Mouse (Mus musculus) layer of hippocampus, postnatal 25 days (tissue): ENCODE data around the gene Cyp2d10. TPM values are rescaled to one million over a fixed set of nuclear protein-coding genes. Genes with fewer than 3 reads are reported as not detected.
"Not testable (repeated sequence)": the region's sequence is repeated elsewhere in the genome, so short reads cannot be mapped to it uniquely, and the experiment has no call there.

ENCODE experiments used
- DNase-seq, 2 experiments: peaks; one replicate each; pipeline ENCODE4 v3.0.0; 2022; ENCODE audit warnings: mixed read lengths in 2 of 2, low spot score in 1 of 2; ENCODE audit errors: extremely low spot score in 1 of 2
- total RNA-seq, 2 experiments: library from RNA; stranded (reverse); gene quantifications; 2 replicates each; pipeline ENCODE4 v1.2.3; 2021

Cyp2d10 gene
- total RNA-seq, result not detected

GRCm38 (mm10) chr15:82406981-82407380 is at the start of gene Cyp2d10:
Cyp2d10 (minus strand) TSS chr15:82407195.
- DNase-seq, result no peak

DNA sequence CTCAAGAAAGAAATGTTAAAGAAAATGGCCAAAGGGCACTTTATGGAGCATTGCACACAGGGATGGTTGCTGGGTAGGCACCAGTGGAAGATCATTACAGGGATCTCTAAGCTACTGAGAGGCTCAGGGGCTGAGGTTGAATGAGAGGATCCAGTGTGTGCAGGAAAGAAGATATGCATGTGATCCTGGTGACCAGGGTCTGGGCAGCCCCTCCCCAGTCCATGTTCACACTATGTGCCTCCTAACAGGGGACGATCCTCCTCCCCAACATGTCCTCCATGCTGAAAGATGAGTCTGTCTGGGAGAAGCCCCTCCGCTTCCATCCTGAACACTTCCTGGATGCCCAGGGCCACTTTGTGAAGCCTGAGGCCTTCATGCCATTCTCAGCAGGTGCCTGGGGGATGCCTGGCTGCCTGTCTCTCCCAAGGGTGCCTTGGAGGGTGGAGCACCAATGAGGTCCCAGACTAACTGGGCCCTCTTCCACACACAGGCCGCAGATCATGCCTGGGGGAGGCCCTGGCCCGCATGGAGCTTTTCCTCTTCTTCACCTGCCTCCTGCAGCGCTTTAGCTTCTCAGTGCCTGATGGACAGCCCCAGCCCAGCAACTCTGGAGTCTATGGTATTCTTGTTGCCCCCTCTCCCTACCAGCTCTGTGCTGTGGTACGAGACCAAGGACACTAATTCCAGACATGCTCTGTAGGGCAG is 49.2 kb upstream of the Cyp2d10 start:
- DNase-seq, result not testable (repeated sequence)

- not testable (repeated sequence) for DNase-seq
Measured at GRCm38 (mm10) chr15:82453501-82453900, 46.5 kb upstream of the Cyp2d10 start.

DNA sequence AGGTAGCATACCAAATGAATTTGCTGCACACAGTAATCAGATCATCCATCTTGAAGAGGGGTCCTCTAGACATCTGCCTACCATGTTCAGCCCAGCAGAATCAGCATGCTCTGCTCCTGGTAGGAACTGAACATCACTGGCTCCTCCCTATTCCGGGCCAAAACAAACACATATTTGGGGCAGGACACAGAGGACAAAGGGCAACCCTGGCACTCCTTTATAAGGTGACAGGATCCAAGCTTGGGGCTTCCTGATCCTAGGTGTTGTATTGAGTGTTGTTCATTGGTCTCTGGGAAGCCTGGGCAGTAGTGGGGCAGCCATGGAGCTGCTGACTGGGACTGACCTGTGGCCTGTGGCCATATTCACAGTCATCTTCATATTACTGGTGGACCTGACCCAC is 45.1 kb upstream of the Cyp2d10 start:
- not testable (repeated sequence) for DNase-seq

DNA sequence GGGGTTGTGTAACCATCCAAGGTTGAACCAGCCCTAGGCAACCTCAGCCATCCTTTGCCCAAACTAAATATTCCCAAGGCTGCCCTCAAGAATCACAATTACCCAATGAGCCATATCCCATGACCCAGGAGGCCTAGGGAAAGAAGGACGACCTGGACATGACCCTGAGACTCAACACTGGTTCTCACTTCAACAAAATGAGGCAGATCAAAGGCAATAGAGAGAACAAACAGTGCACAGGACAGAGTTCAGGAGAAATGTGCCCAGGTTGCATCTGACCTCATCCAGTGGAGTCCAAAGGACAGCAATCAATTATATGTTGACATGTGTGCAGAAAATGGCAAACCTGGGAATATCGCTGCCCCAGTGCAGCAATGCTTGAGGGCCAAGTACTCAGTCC is 43.0 kb upstream of the Cyp2d10 start:
- DNase-seq, result not testable (repeated sequence)

DNA sequence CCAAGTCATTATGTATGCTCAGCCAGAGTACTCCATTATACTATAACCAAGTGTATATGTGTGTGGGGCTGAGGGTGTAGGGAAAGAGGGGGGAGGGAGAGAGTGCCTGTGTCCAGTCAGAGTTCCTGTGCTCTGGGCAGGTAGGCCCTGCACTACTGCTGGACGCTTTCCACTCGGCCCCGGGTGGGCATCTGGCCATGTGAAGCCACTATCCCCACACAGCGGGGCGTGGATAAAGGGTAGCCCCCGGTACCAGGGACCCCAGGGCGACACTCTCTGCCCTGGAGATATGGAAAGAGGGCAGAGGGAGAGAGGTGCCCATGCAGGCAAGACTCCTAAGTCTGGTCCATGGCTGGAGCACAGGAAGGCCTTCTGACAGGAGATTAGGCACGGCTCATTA is 38.2 kb upstream of the Cyp2d10 start:
- no peak for DNase-seq

GRCm38 (mm10) chr15:82443658-82444057 is 36.7 kb upstream of the Cyp2d10 start:
- DNase-seq, result no peak

GRCm38 (mm10) chr15:82437975-82438617 is 31.1 kb upstream of the Cyp2d10 start:
- no peak for DNase-seq

DNA sequence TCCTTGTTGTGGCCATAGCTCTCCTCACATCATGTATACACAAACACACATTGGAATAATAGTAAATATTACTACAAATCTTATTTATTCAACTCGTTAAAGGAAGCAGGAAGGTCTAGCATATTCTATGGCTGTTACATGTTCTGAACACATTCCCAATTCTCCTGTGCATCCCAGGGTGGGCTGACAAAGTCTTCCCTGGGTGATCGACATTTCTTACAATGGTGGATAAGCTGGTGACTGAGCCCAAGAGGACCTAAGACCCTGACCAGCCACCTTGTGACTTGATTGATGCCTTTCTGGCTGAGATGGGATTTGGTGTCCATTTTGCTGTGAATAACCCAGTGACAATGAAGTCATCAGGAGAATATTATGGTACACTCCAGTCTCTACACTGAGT is 28.6 kb upstream of the Cyp2d10 start:
- no peak for DNase-seq

DNA sequence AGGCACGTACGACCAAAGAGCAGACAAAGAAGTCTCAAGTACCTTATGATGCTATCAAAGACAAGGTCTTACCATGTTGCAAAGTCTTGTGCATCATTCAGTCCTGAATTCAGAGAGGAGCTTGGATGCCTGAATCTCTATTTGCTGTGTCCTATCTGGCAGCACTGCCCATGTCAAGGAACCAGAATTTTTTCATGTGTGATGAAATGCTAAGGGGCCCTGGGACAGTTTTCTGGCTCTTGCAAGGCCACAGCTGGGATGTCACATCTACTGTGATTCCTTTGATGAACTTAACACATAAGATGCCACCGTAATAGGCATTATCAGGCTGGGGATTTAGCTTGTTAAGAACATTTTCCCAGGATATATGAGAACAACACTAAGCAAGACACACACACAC is 28.0 kb upstream of the Cyp2d10 start:
- no peak for DNase-seq

- DNase-seq, result no peak
Measured at GRCm38 (mm10) chr15:82434541-82434940, 27.5 kb upstream of the Cyp2d10 start.

- no peak for DNase-seq
Measured at GRCm38 (mm10) chr15:82433621-82434020, 26.6 kb upstream of the Cyp2d10 start.

- DNase-seq, result no peak
Measured at GRCm38 (mm10) chr15:82433137-82433536, 26.1 kb upstream of the Cyp2d10 start, which contains the start of gene Cyp2d9. Cyp2d9 (plus strand) TSS chr15:82433437.

DNA sequence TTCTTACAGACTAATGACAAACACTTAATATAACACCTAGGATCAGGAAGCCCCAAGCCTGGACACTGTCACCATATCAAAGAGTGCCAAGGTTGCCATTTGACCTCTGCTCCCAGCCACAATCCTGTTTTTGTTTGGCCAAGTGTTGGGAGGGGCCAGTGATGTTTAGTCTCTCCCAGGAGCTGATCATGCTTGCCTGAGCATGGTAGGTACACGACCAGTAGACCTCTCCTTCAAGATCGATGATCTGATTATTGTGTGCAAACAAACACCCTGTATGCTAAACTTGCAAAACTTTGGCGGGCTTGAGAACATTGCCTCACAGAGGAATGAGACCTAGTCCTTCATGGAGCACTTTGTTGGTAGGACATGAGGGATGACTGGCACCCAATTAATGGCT is 16.5 kb upstream of the Cyp2d10 start:
- DNase-seq, result no peak

DNA sequence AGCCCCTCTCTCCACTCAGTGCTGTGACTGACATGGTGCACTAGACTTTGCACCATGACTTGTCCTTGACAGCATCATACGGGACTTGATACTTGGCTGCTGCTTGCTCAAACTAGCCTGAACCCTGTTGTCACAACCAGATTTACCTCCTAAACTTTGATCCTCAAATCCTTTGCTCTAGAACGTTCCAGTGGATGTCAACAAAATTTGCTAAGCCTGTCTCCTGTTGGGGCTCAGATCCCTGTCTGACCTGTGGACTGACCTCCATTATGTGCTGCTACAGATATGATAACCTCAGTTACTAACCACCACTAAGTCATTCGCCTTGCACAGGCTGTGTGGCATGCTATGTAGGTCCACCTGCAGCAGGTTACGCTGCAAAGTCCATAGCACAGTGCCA is 15.9 kb upstream of the Cyp2d10 start:
- DNase-seq, result no peak

DNA sequence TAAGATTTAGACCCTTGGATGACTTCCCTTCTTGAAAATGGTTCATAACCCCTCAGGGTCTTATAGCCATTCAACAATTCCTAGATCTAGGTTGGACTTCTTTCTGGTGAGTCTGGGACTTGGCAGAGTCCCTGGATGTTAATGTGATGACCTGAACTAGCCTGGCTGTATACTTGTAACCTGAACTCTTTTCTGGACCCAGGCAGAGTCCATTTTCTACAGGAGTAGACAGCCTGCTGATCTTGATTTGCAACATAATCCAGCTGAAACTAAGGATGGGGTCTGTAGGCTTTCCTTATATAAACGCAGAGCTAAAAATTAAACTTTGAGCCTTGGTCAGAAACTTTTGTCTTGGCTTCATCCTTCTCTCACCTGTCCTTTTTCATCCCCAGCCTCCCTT is 11.6 kb upstream of the Cyp2d10 start:
- DNase-seq, result no peak

DNA sequence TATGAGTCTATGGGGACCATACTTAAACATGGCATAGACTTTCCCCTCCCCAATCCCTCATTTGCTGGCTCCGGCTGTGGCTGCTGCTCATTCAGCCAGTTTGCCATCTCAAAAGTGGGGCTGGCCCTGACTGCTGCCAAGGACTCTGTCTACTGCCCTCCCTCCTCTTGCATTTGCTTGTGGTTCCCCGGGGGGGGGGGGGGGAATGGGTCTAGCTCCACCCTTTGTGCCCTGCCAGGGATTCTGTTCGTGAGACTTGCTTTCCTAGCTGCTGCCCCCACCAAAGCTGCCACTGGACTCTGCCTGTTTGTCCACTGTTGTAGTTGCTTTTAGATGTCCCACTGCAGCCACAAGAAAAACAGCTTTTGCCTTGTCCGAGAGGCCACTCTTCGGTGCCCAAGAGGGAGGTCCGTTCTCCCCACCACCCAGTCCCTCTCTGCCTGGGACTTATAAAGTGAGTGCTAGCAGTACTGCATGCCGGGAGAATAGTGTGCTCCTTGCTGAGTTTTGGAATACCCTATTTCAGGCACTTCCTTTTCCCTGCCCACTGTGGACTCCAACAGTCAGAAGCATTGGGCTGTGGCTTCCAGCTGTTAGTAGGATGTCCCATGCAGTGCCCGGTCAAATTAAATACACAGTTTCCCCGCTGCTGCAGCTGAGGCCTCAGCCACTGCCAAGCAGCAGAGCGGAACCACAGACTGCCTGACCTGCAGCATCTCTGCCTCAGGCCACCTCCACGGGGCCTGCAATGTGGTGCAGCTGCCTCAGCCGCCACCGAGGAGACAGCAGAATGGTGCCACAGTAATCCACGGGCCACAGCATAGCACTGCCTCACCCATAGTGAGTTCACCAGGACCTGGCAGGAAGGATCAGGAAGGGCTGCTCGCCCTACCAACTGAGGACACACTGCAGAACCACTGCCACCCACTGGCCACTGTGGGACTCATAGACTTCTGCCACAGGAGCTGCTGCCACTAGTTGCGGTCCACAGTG is 10.1 kb upstream of the Cyp2d10 start:
- DNase-seq, result peak; percentile 64 to 74

- DNase-seq, result no peak
Measured at GRCm38 (mm10) chr15:82407536-82407935, 541 bp upstream of the Cyp2d10 start.

- DNase-seq, result no peak
Measured at GRCm38 (mm10) chr15:82404163-82404562, 2.8 kb downstream of the Cyp2d10 start.

- DNase-seq, result no peak
Measured at GRCm38 (mm10) chr15:82403606-82404005, 3.4 kb downstream of the Cyp2d10 start.

GRCm38 (mm10) chr15:82402741-82403140 is 4.3 kb downstream of the Cyp2d10 start:
- no peak for DNase-seq
